Mouse (Mus musculus) neural tube, embryonic 10.5 days (tissue): ENCODE data around the gene Taf5.

Experiments
- DNase-seq: peaks from one replicate; pipeline ENCODE4 v3.0.0-alpha.2; 2017; ENCODE audit warnings: low spot score; ENCODE audit errors: extremely low spot score

Taf5 gene

GRCm38 (mm10) chr19:47067096-47067882, at the start of gene Taf5:
Taf5 (plus strand) TSS chr19:47067746.
- peak; percentile 97 for DNase-seq

- DNase-seq, result no peak
Observed at GRCm38 (mm10) chr19:47017831-47018230, 49.7 kb upstream of the Taf5 start.

GRCm38 (mm10) chr19:47018330-47018729, 49.2 kb upstream of the Taf5 start:
- no peak for DNase-seq

GRCm38 (mm10) chr19:47019326-47019725, 48.2 kb upstream of the Taf5 start:
- DNase-seq, result peak; percentile 54

- DNase-seq, result no peak
Observed at GRCm38 (mm10) chr19:47022709-47023108, 44.8 kb upstream of the Taf5 start.

- no peak for DNase-seq
Observed at GRCm38 (mm10) chr19:47023546-47023945, 44.0 kb upstream of the Taf5 start.

GRCm38 (mm10) chr19:47024954-47025353, 42.6 kb upstream of the Taf5 start:
- no peak for DNase-seq

- no peak for DNase-seq
Observed at GRCm38 (mm10) chr19:47026513-47026912, 41.0 kb upstream of the Taf5 start.

- DNase-seq, result no peak
Observed at GRCm38 (mm10) chr19:47029796-47030195, 37.8 kb upstream of the Taf5 start.

- DNase-seq, result no peak
Observed at GRCm38 (mm10) chr19:47031770-47032169, 35.8 kb upstream of the Taf5 start.

- no peak for DNase-seq
Observed at GRCm38 (mm10) chr19:47034916-47035315, 32.6 kb upstream of the Taf5 start.

- no peak for DNase-seq
Observed at GRCm38 (mm10) chr19:47036596-47036995, 30.9 kb upstream of the Taf5 start.

GRCm38 (mm10) chr19:47040720-47041473, 26.6 kb upstream of the Taf5 start:
- DNase-seq, result no peak

- DNase-seq, result no peak
Observed at GRCm38 (mm10) chr19:47043608-47044007, 23.9 kb upstream of the Taf5 start.

GRCm38 (mm10) chr19:47046343-47046742, 21.2 kb upstream of the Taf5 start:
- no peak for DNase-seq

- no peak for DNase-seq
Observed at GRCm38 (mm10) chr19:47047236-47047833, 20.2 kb upstream of the Taf5 start.

- no peak for DNase-seq
Observed at GRCm38 (mm10) chr19:47049061-47049460, 18.5 kb upstream of the Taf5 start.

GRCm38 (mm10) chr19:47049840-47050239, 17.7 kb upstream of the Taf5 start:
- DNase-seq, result no peak

- DNase-seq, result peak; percentile 85
Observed at GRCm38 (mm10) chr19:47050271-47051032, 17.1 kb upstream of the Taf5 start, which contains the start of gene Pcgf6. Pcgf6 (minus strand) TSS chr19:47050906.

- no peak for DNase-seq
Observed at GRCm38 (mm10) chr19:47052927-47053326, 14.6 kb upstream of the Taf5 start.

- DNase-seq, result no peak
Observed at GRCm38 (mm10) chr19:47053471-47053870, 14.1 kb upstream of the Taf5 start.
